Mouse (Mus musculus): ENCODE measurements around the gene Snap91. TPM values are rescaled to one million over a fixed set of nuclear protein-coding genes. Genes with fewer than 3 reads are reported as not detected.

The Snap91 gene
- polyA plus RNA-seq, 1 experiment from 2014 or later = 0.15 TPM

DNA sequence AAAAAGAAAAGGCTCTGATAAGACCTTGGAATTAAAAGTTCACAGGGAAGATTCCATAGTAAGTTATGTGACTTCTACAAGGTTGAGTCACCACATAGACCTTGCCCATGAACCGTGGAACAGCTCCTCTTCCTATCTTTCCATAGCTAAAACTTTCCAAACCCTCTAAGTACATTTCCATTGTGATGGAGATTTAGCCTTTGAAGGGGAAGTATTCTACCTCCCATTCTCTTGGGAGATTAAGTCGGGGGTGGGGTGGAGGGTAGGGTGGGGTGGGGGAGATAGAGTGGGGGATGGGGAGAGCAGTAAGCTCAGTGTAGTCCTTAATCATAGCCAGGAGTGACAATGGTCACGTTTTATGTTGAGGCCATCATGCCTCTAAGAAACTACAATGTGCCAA lies 140.5 kb downstream of the Snap91 start:
- Histone ChIP-seq H3K27ac (no peak overlapping the region), H3K4me3 (replicated peaks) (no peak overlapping the region), H3K4me1 (replicated peaks) (no peaks in the 10 kb centered on the region), H3K4me2 (no peak overlapping the region), H3K9ac (no peak overlapping the region), H3K27me3 (no peaks in the 10 kb centered on the region), H3K9me3 (replicated peaks) (no peaks in the 10 kb centered on the region), H3K36me3 (no peaks in the 10 kb centered on the region)
- ATAC-seq (ENCODE audit: low read depth) (no peak), DNase-seq (no peak)
- 24% methylated on average over 3 of the region's 3 CpGs for WGBS (ENCODE audit: insufficient replicate concordance)

DNA sequence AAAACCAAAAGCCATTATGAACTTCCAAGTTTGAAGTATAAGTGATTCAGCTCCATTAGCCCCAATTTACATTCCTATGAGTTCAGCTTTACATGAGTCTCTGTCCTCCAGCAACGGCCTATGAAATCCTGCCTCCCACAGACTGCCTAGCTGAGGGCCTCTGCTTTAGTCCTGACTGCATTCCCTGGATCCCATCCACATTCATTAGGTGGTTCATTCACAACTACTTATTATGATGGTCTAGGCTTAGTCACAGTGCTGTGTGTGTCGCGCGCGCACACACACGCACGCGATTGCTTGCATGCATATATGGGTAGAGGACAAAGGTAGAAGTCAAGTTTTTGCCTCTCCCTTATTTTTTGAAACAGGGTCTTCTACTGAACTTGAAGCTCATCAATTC lies 141.7 kb downstream of the Snap91 start:
- H3K9ac ChIP-seq = no peak overlapping the region
- H3K9me3 ChIP-seq (replicated peaks) = no peaks in the 10 kb centered on the region
- no peaks in the 10 kb centered on the region for H3K36me3 ChIP-seq
- no peak overlapping the region for H3K4me2 ChIP-seq
- ATAC-seq (ENCODE audit: low read depth) = no peak
- no peaks in the 10 kb centered on the region for H3K4me1 ChIP-seq (replicated peaks)
- H3K4me3 ChIP-seq (replicated peaks) = no peak overlapping the region
- no peak overlapping the region for H3K27ac ChIP-seq
- no peak for DNase-seq
- WGBS (ENCODE audit: insufficient replicate concordance) = 90% methylated on average over 8 of the region's 8 CpGs
- no peaks in the 10 kb centered on the region for H3K27me3 ChIP-seq

DNA sequence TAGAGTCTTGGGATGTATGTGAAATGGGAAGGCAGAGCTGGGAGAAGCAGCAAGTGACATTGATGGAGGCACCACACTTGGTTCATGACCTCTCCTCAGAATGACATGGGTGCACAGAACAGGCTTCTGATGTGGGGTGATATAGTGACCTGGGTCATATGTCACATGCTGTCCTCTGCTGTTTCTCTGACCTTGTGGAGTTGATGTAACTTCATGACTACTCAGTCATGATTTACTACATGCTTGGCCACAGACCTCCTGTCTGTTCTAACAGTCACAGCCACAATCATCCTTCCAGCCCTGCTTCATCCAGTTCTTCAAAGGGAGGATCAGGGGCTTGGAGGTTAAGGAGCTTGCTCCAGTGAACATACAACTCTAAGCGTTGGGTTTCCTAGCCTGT lies 142.4 kb downstream of the Snap91 start:
- H3K27me3 ChIP-seq = no peaks in the 10 kb centered on the region
- H3K4me3 ChIP-seq (replicated peaks) = no peak overlapping the region
- no peaks in the 10 kb centered on the region for H3K36me3 ChIP-seq
- H3K27ac ChIP-seq = no peak overlapping the region
- 65% methylated on average over 1 of the region's 1 CpGs for WGBS (ENCODE audit: insufficient replicate concordance)
- no peaks in the 10 kb centered on the region for H3K9me3 ChIP-seq (replicated peaks)
- no peaks in the 10 kb centered on the region for H3K4me1 ChIP-seq (replicated peaks)
- no peak overlapping the region for H3K4me2 ChIP-seq
- DNase-seq = no peak
- no peak for ATAC-seq (ENCODE audit: low read depth)
- no peak overlapping the region for H3K9ac ChIP-seq

DNA sequence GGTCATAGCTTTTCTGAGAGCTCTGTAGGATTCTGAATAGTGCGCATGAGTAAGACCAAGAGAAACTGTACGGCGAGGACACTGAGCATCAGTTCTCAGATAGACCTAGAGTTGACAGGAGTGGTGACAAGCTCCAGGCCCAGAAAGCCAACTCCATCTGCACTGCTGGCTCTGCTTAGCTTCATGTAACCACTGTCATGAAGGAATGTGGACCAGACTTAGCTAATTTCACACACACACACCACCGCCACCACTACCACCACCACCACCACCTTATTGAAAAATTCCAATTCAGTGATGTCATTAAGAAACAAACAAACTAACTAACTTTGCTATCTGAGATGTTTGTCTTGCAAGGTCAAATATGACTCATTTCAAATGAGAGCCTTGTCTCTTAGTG lies 143.5 kb downstream of the Snap91 start:
- Histone ChIP-seq H3K4me3 (replicated peaks) (no peak overlapping the region), H3K4me1 (replicated peaks) (no peaks in the 10 kb centered on the region), H3K27me3 (no peaks in the 10 kb centered on the region), H3K36me3 (no peaks in the 10 kb centered on the region), H3K27ac (no peak overlapping the region), H3K9me3 (replicated peaks) (no peaks in the 10 kb centered on the region), H3K4me2 (no peak overlapping the region), H3K9ac (no peak overlapping the region)
- DNase-seq (no peak), ATAC-seq (ENCODE audit: low read depth) (no peak)
- 78% methylated on average over 4 of the region's 4 CpGs for WGBS (ENCODE audit: insufficient replicate concordance)

DNA sequence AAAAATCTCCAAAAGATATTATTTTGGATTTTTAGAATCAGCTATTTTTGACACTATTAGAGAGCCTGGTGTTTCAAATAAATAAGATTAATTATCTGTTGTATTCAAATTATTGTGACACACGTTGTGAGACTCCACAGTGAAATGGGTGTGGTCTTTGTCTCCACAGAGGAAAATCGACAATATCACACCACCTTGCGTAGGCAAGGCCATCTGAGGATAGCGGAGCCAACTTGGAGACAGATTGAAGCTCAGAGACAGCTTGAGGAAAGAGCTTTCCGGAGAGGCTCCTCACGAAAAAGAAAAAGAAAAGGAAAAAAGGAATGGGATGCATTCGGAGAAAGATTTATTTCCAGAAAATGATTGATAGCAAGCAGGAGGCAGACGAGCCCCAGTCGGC lies 145.7 kb downstream of the Snap91 start:
- Histone ChIP-seq H3K4me1 (replicated peaks) (no peaks in the 10 kb centered on the region), H3K27me3 (no peaks in the 10 kb centered on the region), H3K4me2 (no peak overlapping the region), H3K27ac (no peak overlapping the region), H3K4me3 (replicated peaks) (no peak overlapping the region), H3K36me3 (no peaks in the 10 kb centered on the region), H3K9me3 (replicated peaks) (no peaks in the 10 kb centered on the region), H3K9ac (no peak overlapping the region)
- DNase-seq (no peak), ATAC-seq (ENCODE audit: low read depth) (no peak)
- WGBS (ENCODE audit: insufficient replicate concordance) = 58% methylated on average over 9 of the region's 9 CpGs

DNA sequence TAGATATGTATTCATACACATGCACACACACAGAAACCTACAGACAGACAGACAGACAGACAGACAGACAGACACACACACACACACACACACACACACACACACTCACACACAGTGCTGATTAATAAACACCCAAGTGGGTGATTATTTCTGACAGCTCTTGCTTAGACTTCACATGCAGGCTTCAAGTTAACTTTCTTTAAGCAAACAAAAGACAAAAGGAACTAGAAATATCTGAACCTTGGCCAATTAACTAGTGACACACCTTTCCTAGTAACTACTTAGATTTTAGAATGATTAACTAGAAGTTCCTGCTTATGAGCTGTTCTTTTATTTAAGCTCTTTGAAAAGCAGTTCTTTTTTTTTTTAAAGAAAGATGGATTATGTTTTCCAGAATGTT lies 146.1 kb downstream of the Snap91 start:
- no peaks in the 10 kb centered on the region for H3K36me3 ChIP-seq
- H3K27me3 ChIP-seq = no peaks in the 10 kb centered on the region
- H3K9me3 ChIP-seq (replicated peaks) = no peaks in the 10 kb centered on the region
- H3K4me1 ChIP-seq (replicated peaks) = no peaks in the 10 kb centered on the region
- no peak overlapping the region for H3K27ac ChIP-seq
- no peak for ATAC-seq (ENCODE audit: low read depth)
- H3K9ac ChIP-seq = no peak overlapping the region
- no peak overlapping the region for H3K4me2 ChIP-seq
- no peak for DNase-seq
- no peak overlapping the region for H3K4me3 ChIP-seq (replicated peaks)

DNA sequence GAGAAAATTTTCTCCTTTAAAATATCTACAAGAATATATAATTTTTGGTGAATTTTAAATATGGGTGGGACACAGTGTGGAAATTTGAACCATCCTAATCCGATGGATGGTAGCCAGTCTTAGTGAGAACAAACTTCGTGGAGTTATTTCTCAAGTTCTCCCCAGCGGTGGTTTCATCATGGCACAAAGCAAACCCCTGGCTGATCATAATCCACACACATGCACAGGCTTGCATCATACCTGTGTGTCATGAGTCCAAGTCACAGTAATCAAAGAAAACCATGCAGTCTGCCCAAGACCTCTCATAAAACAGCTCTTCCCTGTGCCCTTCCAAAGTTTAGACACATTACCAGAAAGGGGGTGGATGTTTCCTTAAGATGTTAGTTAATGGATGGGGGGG lies 150.6 kb downstream of the Snap91 start:
- WGBS (ENCODE audit: insufficient replicate concordance) = 66% methylated on average over 3 of the region's 3 CpGs
- Histone ChIP-seq H3K27me3 (no peaks in the 10 kb centered on the region), H3K36me3 (no peaks in the 10 kb centered on the region), H3K4me3 (replicated peaks) (no peak overlapping the region), H3K4me1 (replicated peaks) (no peaks in the 10 kb centered on the region), H3K4me2 (no peak overlapping the region), H3K9ac (no peak overlapping the region), H3K9me3 (replicated peaks) (no peaks in the 10 kb centered on the region), H3K27ac (no peak overlapping the region)
- ATAC-seq (ENCODE audit: low read depth) = no peak
- no peak for DNase-seq

DNA sequence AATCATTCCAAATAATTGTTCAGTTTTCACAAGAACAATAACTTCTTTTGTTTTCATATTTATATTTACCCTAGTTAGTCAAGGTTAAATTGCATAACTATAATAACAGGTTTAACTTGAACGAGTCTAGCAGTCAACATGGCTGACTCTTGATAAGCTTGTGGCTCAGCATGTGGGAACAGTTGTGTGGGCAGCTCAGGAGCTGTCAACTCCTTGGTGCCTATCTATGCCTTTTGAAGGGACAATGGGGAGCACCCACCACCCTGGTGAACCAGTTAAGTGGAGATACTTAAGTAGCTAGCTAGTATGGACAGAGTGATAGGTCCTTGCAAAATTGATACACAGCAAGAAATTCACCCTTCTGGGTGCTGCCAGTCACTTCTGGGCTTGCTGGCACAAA lies 151.4 kb downstream of the Snap91 start:
- H3K9me3 ChIP-seq (replicated peaks) = no peaks in the 10 kb centered on the region
- ATAC-seq (ENCODE audit: low read depth) = no peak

DNA sequence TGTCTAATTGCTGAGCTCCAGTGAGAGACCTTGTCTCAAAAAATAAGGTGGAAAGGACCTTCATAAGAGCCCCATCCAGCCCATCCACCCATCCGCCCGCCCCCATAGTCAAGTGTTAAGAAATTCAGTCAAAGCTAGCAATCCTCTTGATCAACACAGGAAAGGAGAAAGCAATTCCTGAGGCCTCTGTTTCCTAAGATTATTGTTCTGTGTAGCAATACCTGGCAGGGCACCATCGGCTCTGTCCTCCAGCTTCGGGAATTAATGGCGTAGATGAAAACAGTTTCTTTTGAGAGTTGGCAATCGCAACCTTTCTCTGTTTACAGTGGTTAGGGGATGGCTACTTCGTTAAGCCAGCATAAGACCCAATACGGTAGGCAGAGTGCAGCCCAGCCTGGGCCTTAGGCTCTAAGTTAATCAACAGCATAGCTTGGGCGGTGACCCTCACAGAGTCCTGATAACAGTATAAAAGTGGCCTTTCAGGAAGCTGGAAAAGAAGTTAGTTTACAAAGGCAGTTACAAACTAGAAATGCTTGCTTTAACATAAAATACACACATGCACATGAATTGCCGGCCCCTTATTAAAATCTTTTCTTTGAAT lies 152.1 kb downstream of the Snap91 start:
- ATAC-seq (ENCODE audit: low read depth) = no peak

More for the DNA sequence above, 151.4 kb downstream of the Snap91 start:
- WGBS (ENCODE audit: insufficient replicate concordance) = 32% methylated on average over 1 of the region's 1 CpGs
- no peaks in the 10 kb centered on the region for H3K4me1 ChIP-seq (replicated peaks)
- H3K27ac ChIP-seq = no peak overlapping the region
- DNase-seq = no peak
- no peak overlapping the region for H3K4me2 ChIP-seq
- H3K36me3 ChIP-seq = no peaks in the 10 kb centered on the region
- no peak overlapping the region for H3K4me3 ChIP-seq (replicated peaks)
- no peaks in the 10 kb centered on the region for H3K27me3 ChIP-seq
- H3K9ac ChIP-seq = no peak overlapping the region

DNA sequence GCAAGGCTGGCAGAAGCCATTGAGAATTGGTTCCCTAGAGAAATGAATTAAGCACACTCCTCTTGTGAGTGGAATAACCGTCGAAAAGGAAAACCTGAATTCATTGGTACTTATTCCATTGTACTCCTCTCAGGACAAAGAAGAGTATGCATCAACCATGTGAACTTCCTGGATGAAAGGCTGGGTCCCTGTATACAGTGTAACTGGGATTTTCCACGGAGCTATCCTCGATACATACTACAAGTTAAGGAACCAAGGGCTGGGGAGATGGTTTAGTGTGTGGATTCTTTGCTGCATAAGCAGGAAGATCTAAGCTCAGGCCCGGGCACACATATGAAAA lies 154.1 kb downstream of the Snap91 start:
- H3K4me1 ChIP-seq (replicated peaks) = no peaks in the 10 kb centered on the region
- no peaks in the 10 kb centered on the region for H3K36me3 ChIP-seq
- no peak overlapping the region for H3K4me2 ChIP-seq
- no peak overlapping the region for H3K27ac ChIP-seq
- no peaks in the 10 kb centered on the region for H3K9me3 ChIP-seq (replicated peaks)
- no peak for DNase-seq
- ATAC-seq (ENCODE audit: low read depth) = no peak
- WGBS (ENCODE audit: insufficient replicate concordance) = 70% methylated on average over 5 of the region's 5 CpGs
- no peak overlapping the region for H3K9ac ChIP-seq
- H3K4me3 ChIP-seq (replicated peaks) = no peak overlapping the region
- no peaks in the 10 kb centered on the region for H3K27me3 ChIP-seq

More for the DNA sequence above, 152.1 kb downstream of the Snap91 start:
- H3K9me3 ChIP-seq (replicated peaks) = no peaks in the 10 kb centered on the region
- H3K4me2 ChIP-seq = no peak overlapping the region
- H3K9ac ChIP-seq = no peak overlapping the region
- no peaks in the 10 kb centered on the region for H3K27me3 ChIP-seq
- no peaks in the 10 kb centered on the region for H3K4me1 ChIP-seq (replicated peaks)
- no peak overlapping the region for H3K27ac ChIP-seq
- no peak overlapping the region for H3K4me3 ChIP-seq (replicated peaks)
- H3K36me3 ChIP-seq = no peaks in the 10 kb centered on the region
- no peak for DNase-seq
- WGBS (ENCODE audit: insufficient replicate concordance) = 63% methylated on average over 10 of the region's 10 CpGs

DNA sequence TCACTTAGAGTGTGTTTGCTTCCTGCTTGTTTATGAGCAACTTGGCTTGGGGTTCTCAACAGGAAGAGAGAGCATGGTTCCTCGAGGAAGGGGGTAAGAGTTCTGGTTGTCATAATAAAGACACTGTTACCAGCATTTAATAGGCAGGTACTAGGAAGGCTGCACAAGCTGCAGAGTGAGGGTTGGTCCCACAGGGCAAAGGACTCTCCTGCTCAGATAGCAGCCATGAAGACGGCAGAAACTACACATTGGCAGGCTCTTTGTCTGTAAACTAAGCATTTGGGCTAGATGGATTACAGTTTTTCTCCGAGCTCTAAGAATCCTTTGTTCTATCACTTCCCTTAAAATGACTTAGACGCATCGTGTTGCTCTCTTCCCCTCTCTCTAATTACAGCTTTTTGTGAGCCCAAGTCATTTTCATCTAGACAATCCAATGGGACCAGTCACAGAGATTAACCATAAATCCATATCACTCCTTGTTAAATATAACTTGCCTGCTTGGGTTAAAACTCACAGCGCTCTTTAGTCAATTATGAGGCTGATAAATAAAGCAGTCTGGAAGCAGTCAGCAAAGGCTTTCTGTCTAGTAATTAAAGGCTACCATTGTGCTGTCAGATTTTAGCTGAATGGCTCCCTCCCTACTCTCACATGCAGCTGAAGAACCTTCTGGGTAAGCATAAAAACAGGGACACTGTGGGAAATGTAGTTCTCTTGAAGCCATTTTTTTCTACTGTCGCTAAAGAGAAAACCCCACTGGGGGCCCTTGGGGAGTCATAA lies 154.7 kb downstream of the Snap91 start:
- WGBS (ENCODE audit: insufficient replicate concordance) = 62% methylated on average over 7 of the region's 7 CpGs
- DNase-seq (no peak), ATAC-seq (ENCODE audit: low read depth) (no peak)
- no peak overlapping the region for H3K27ac ChIP-seq
- no peaks in the 10 kb centered on the region for H3K4me1 ChIP-seq (replicated peaks)
- no peaks in the 10 kb centered on the region for H3K36me3 ChIP-seq
- H3K9ac ChIP-seq = no peak overlapping the region
- H3K4me2 ChIP-seq = no peak overlapping the region
- H3K9me3 ChIP-seq (replicated peaks) = no peaks in the 10 kb centered on the region
- no peak overlapping the region for H3K4me3 ChIP-seq (replicated peaks)
- H3K27me3 ChIP-seq = no peaks in the 10 kb centered on the region

DNA sequence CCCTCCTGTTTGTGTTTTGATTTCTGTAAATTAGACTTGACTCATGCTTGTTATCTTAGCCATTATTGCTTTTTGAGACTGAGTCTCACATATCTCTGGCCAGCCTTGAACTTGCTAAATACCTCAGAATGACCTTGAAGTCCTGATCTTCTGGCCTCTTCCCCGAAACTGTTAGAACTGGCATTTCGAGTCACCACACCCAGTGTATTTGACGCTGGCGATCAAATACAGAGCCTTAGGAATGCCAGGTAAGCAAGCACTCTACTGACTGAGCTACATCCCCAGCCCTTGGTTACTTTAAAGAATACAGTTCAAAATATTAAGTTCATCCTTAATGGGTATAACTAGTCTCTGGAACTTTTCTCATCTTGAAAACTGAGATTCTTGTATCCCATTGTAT lies 155.4 kb downstream of the Snap91 start:
- no peaks in the 10 kb centered on the region for H3K27me3 ChIP-seq
- no peak overlapping the region for H3K4me2 ChIP-seq
- H3K4me1 ChIP-seq (replicated peaks) = no peaks in the 10 kb centered on the region
- no peak overlapping the region for H3K4me3 ChIP-seq (replicated peaks)
- WGBS (ENCODE audit: insufficient replicate concordance) = 69% methylated on average over 4 of the region's 4 CpGs
- ATAC-seq (ENCODE audit: low read depth) (no peak), DNase-seq (no peak)
- no peak overlapping the region for H3K9ac ChIP-seq
- H3K9me3 ChIP-seq (replicated peaks) = no peaks in the 10 kb centered on the region
- H3K27ac ChIP-seq = no peak overlapping the region
- no peaks in the 10 kb centered on the region for H3K36me3 ChIP-seq
